In genomic region chr2:145196043-145196442, GRCm38 (mm10) we compare ENCODE assay signal across 18 mouse cellular contexts. TPM values are rescaled to one million over a fixed set of nuclear protein-coding genes. Genes with fewer than 3 reads are reported as not detected.
DNase-seq lines count a peak whose midpoint lies in the region; ATAC-seq and TF ChIP-seq lines count a peak whose summit lies in the region.
"Had no signal": no experiment of that assay in that cellular context is flagged by ENCODE, and none has a peak within 500 bp of the region (broad histone marks: within the 10 kb centered on the region; RNA-seq: fewer than 3 reads in every experiment).

No protein-coding gene starts in this region.

- 83% methylated on average over 3 of the region's 3 CpGs for WGBS in forebrain, postnatal 0 days
- 79% methylated on average over 3 of the region's 3 CpGs for WGBS in forebrain, embryonic 11.5 days
- WGBS in lung, postnatal 0 days = 63% methylated on average over 3 of the region's 3 CpGs
- 80% methylated on average over 3 of the region's 3 CpGs for WGBS in hindbrain, embryonic 13.5 days

- H3K4me2 ChIP-seq in forebrain, postnatal 0 days (ENCODE audit: low read depth) = no peak overlapping the region
- no peak overlapping the region for H3K4me2 ChIP-seq in forebrain, embryonic 11.5 days (ENCODE audit: low read depth, low read length, severe bottlenecking)
- H3K4me2 ChIP-seq in lung, postnatal 0 days (replicated peaks; ENCODE audit: low read depth, low read length) = no peak overlapping the region
- H3K4me2 ChIP-seq in hindbrain, embryonic 13.5 days = no peak overlapping the region
- H3K4me2 ChIP-seq: embryonic facial prominence, embryonic 13.5 days; forebrain, embryonic 13.5 days; midbrain, embryonic 13.5 days; neural tube, embryonic 15.5 days had no signal

- no peak overlapping the region for H3K9ac ChIP-seq in forebrain, postnatal 0 days
- H3K9ac ChIP-seq in forebrain, embryonic 11.5 days (ENCODE audit: low read length) = no peak overlapping the region
- no peak overlapping the region for H3K9ac ChIP-seq in lung, postnatal 0 days (replicated peaks; ENCODE audit: low read depth)
- H3K9ac ChIP-seq in hindbrain, embryonic 13.5 days = no peak overlapping the region
- H3K9ac ChIP-seq: embryonic facial prominence, embryonic 13.5 days; forebrain, embryonic 13.5 days; midbrain, embryonic 13.5 days; neural tube, embryonic 15.5 days had no signal

- H3K27me3 ChIP-seq in forebrain, postnatal 0 days (ENCODE audit: insufficient read depth, low read length) = no peaks in the 10 kb centered on the region
- H3K27me3 ChIP-seq in forebrain, embryonic 11.5 days (ENCODE audit: control insufficient read depth, insufficient read depth, low read length) = no peaks in the 10 kb centered on the region
- no peaks in the 10 kb centered on the region for H3K27me3 ChIP-seq in lung, postnatal 0 days (replicated peaks; ENCODE audit: insufficient read depth, low read length)
- no peaks in the 10 kb centered on the region for H3K27me3 ChIP-seq in hindbrain, embryonic 13.5 days
- H3K27me3 ChIP-seq: embryonic facial prominence, embryonic 13.5 days; forebrain, embryonic 13.5 days; midbrain, embryonic 13.5 days; neural tube, embryonic 15.5 days had no signal

- no peaks in the 10 kb centered on the region; the same call in 1 of the 2 replicates for H3K36me3 ChIP-seq in forebrain, postnatal 0 days (ENCODE audit: insufficient read depth)
- no peaks in the 10 kb centered on the region for H3K36me3 ChIP-seq in forebrain, embryonic 11.5 days (ENCODE audit: control insufficient read depth, insufficient read depth, low read length)
- H3K36me3 ChIP-seq in lung, postnatal 0 days (ENCODE audit: insufficient read depth, low read length) = no peaks in the 10 kb centered on the region
- no peaks in the 10 kb centered on the region for H3K36me3 ChIP-seq in hindbrain, embryonic 13.5 days
- H3K36me3 ChIP-seq: embryonic facial prominence, embryonic 13.5 days; G1E; midbrain, embryonic 13.5 days; neural tube, embryonic 15.5 days had no signal

- no peak for TF ChIP-seq EP300 in lung, postnatal 0 days (IDR thresholded peaks at IDR 0.05)

- ATAC-seq in forebrain, postnatal 0 days = no peak
- ATAC-seq in forebrain, embryonic 11.5 days (replicated peaks; ENCODE audit: low FRiP score) = no peak
- no peak for ATAC-seq in lung, postnatal 0 days
- no peak for ATAC-seq in hindbrain, embryonic 13.5 days (ENCODE audit: low FRiP score)
- ATAC-seq: forebrain, embryonic 13.5 days; intestine, embryonic 16.5 days; midbrain, embryonic 13.5 days had no signal

- no peaks in the 10 kb centered on the region for H3K4me1 ChIP-seq in forebrain, postnatal 0 days (ENCODE audit: insufficient read depth)
- H3K4me1 ChIP-seq in forebrain, embryonic 11.5 days (replicated peaks; ENCODE audit: control insufficient read depth, insufficient read depth, low read length) = no peaks in the 10 kb centered on the region
- no peaks in the 10 kb centered on the region for H3K4me1 ChIP-seq in lung, postnatal 0 days (ENCODE audit: insufficient read depth, low read depth, low read length)
- no peaks in the 10 kb centered on the region for H3K4me1 ChIP-seq in hindbrain, embryonic 13.5 days (replicated peaks)
- H3K4me1 ChIP-seq: embryonic facial prominence, embryonic 13.5 days; forebrain, embryonic 13.5 days; midbrain, embryonic 13.5 days; neural tube, embryonic 15.5 days had no signal

- no peak overlapping the region for H3K4me3 ChIP-seq in forebrain, postnatal 0 days (ENCODE audit: low read depth, low read length)
- H3K4me3 ChIP-seq in forebrain, embryonic 11.5 days (ENCODE audit: low read depth, low read length) = no peak overlapping the region
- no peak overlapping the region for H3K4me3 ChIP-seq in lung, postnatal 0 days (ENCODE audit: low read depth, low read length)
- H3K4me3 ChIP-seq in hindbrain, embryonic 13.5 days = no peak overlapping the region
- H3K4me3 ChIP-seq: embryonic facial prominence, embryonic 13.5 days; forebrain, embryonic 13.5 days; midbrain, embryonic 13.5 days; neural tube, embryonic 15.5 days had no signal

- peak; percentile 8; the same call in 1 of the 2 replicates for TF ChIP-seq CTCF in forebrain, postnatal 0 days (IDR thresholded peaks at IDR 0.05; ENCODE audit: low read depth)
- TF ChIP-seq CTCF in lung, postnatal 0 days (IDR thresholded peaks at IDR 0.05) = 0 out of 2 replicates have a peak, but pooled peaks have one; percentile 4

- no peaks in the 10 kb centered on the region for H3K9me3 ChIP-seq in forebrain, postnatal 0 days (ENCODE audit: low read length)
- no peaks in the 10 kb centered on the region for H3K9me3 ChIP-seq in forebrain, embryonic 11.5 days (ENCODE audit: control insufficient read depth, low read length)
- H3K9me3 ChIP-seq in lung, postnatal 0 days (ENCODE audit: low read length) = no peaks in the 10 kb centered on the region
- no peaks in the 10 kb centered on the region for H3K9me3 ChIP-seq in hindbrain, embryonic 13.5 days
- H3K9me3 ChIP-seq: embryonic facial prominence, embryonic 13.5 days; forebrain, embryonic 13.5 days; midbrain, embryonic 13.5 days; neural tube, embryonic 15.5 days had no signal

- DNase-seq in forebrain, postnatal 0 days = no peak
- DNase-seq in forebrain, embryonic 11.5 days (ENCODE audit: low spot score) = no peak
- DNase-seq in lung, postnatal 0 days (ENCODE audit: low spot score) = no peak
- no peak for DNase-seq in lung, postnatal 25 days (ENCODE audit: low spot score)
- DNase-seq in layer of hippocampus, adult 9-11 months = peak; percentile 41
- DNase-seq in right cerebral cortex, postnatal 14 days = peak; percentile 11
- DNase-seq in adrenal gland, postnatal 10 days = no peak
- DNase-seq: cerebellum, postnatal 10 days; heart, postnatal 14 days; spleen, adult 18-20 months; thymus, adult 18-20 months had no signal

- H3K27ac ChIP-seq in forebrain, postnatal 0 days (ENCODE audit: low read depth, low read length) = no peak overlapping the region
- no peak overlapping the region for H3K27ac ChIP-seq in forebrain, embryonic 11.5 days (ENCODE audit: low read depth, low read length)
- no peak overlapping the region for H3K27ac ChIP-seq in lung, postnatal 0 days (ENCODE audit: low read length)
- H3K27ac ChIP-seq in hindbrain, embryonic 13.5 days = no peak overlapping the region
- H3K27ac ChIP-seq: embryonic facial prominence, embryonic 13.5 days; forebrain, embryonic 13.5 days; midbrain, embryonic 13.5 days; neural tube, embryonic 15.5 days had no signal

RNA-seq across cellular contexts. Expression of gene Slc24a3, which starts 28.5 kb away (rescaled TPM):
- total RNA-seq in forebrain, postnatal 0 days (2014; rRNA removed) = 31.7 and 40.6 TPM in 2 replicates
- 15.3 and 27.0 TPM in 2 replicates for polyA plus RNA-seq in forebrain, postnatal 0 days (2015; fragmentation: Nextera tagmentation; extraction: Ambion mirVana)
- polyA plus RNA-seq in forebrain, embryonic 11.5 days (2014; fragmentation: Nextera tagmentation; extraction: Ambion mirVana) = 1.0 and 1.1 TPM in 2 replicates
- 2.3 and 2.8 TPM in 2 replicates for polyA plus RNA-seq in lung, postnatal 0 days (2015; fragmentation: Nextera tagmentation; extraction: Ambion mirVana)
- polyA plus RNA-seq in hindbrain, embryonic 13.5 days (2015; fragmentation: Nextera tagmentation; extraction: Ambion mirVana) = 6.1 and 7.3 TPM in 2 replicates
- total RNA-seq in adrenal gland, postnatal 10 days (2021) = 10 to 100 TPM; 36.7 to 37.2 TPM
- polyA plus RNA-seq: G1E had no signal

Comparison
In these comparisons a context has a peak if more than half of its experiments do, and no peak if none do; other contexts are left out.
1. DNase-seq: peak in layer of hippocampus, adult 9-11 months (single experiment) and right cerebral cortex, postnatal 14 days (single experiment); none in forebrain, postnatal 0 days (single experiment), forebrain, embryonic 11.5 days (single experiment), lung, postnatal 0 days (single experiment), lung, postnatal 25 days (single experiment) and adrenal gland, postnatal 10 days (single experiment).